Mouse (Mus musculus) megakaryocyte, adult 5-6 weeks (primary cell): Measurements from ENCODE around the gene Prdx5. TPM values are rescaled to one million over a fixed set of nuclear protein-coding genes. Genes with fewer than 3 reads are reported as not detected.
A peak's percentile ranks its signal among the peaks of the same experiment; 100 is the strongest.
"Not testable (repeated sequence)": the region's sequence is repeated elsewhere in the genome, so short reads cannot be mapped to it uniquely, and the experiment has no call there.

Experiments
- ATAC-seq: 2 replicates; pipeline ENCODE4 v1.8.0; 2016; ENCODE audit warnings: mild to moderate bottlenecking, inconsistent platforms; ENCODE audit not compliant: poor library complexity, severe bottlenecking
- total RNA-seq, 2 experiments: library from RNA; stranded (forward) in 1 of 2; stranded (reverse) in 1 of 2; fragments of 153-499, 151-499 nt in 1 of 2; fragments of 221-1000, 200-1000 nt in 1 of 2; gene quantifications; 2 replicates each; pipeline versions ENCODE4 v1.2.3 to v1.2.4; 2015 to 2017

The Prdx5 gene
- total RNA-seq, 2 experiments from 2014 or later = 1,046 to 2,032 TPM

- not testable (repeated sequence) for ATAC-seq
Measured at GRCm38 (mm10) chr19:6895608-6896305, 14.1 kb downstream of the Prdx5 start.

- no peak for ATAC-seq
Measured at GRCm38 (mm10) chr19:6893731-6894451, 16.0 kb downstream of the Prdx5 start.

GRCm38 (mm10) chr19:6892512-6892911, 17.4 kb downstream of the Prdx5 start:
- no peak for ATAC-seq

- ATAC-seq = no peak
Measured at GRCm38 (mm10) chr19:6877965-6878364, 31.9 kb downstream of the Prdx5 start.

GRCm38 (mm10) chr19:6876799-6877198, 33.1 kb downstream of the Prdx5 start:
- peak; percentile 40; the same call in 1 of the 2 replicates for ATAC-seq

- ATAC-seq = no peak
Measured at GRCm38 (mm10) chr19:6875834-6876233, 34.1 kb downstream of the Prdx5 start.

GRCm38 (mm10) chr19:6874257-6874656, 35.6 kb downstream of the Prdx5 start:
- no peak for ATAC-seq

GRCm38 (mm10) chr19:6872701-6873100, 37.2 kb downstream of the Prdx5 start:
- no peak for ATAC-seq

GRCm38 (mm10) chr19:6871574-6872271, 38.2 kb downstream of the Prdx5 start:
- peak; percentile 78 for ATAC-seq

- peak; percentile 89 for ATAC-seq
Measured at GRCm38 (mm10) chr19:6869355-6869754, 40.6 kb downstream of the Prdx5 start.

- ATAC-seq = no peak
Measured at GRCm38 (mm10) chr19:6861451-6861850, 48.5 kb downstream of the Prdx5 start.

GRCm38 (mm10) chr19:6860706-6861105, 49.2 kb downstream of the Prdx5 start:
- peak; percentile 75 for ATAC-seq

GRCm38 (mm10) chr19:6859971-6860370, 49.9 kb downstream of the Prdx5 start:
- ATAC-seq = no peak

- no peak for ATAC-seq
Measured at GRCm38 (mm10) chr19:6859032-6859651, 50.8 kb downstream of the Prdx5 start.

- ATAC-seq = peak; percentile 71
Measured at GRCm38 (mm10) chr19:6858031-6858430, 51.9 kb downstream of the Prdx5 start, which contains the start of gene Ccdc88b. Ccdc88b (minus strand) TSS chr19:6858211.

- ATAC-seq = peak; percentile 51
Measured at GRCm38 (mm10) chr19:6857391-6858005, 52.4 kb downstream of the Prdx5 start.

- ATAC-seq = no peak
Measured at GRCm38 (mm10) chr19:6857003-6857360, 52.9 kb downstream of the Prdx5 start.
